Comparison of ENCODE assay signal across 9 mouse cellular contexts in genomic region chr13:51417796-51418195, GRCm38 (mm10). TPM values are rescaled to one million over a fixed set of nuclear protein-coding genes. Genes with fewer than 3 reads are reported as not detected.
DNase-seq lines count a peak whose midpoint lies in the region; ATAC-seq and TF ChIP-seq lines count a peak whose summit lies in the region.
"Had no signal": no experiment of that assay in that cellular context is flagged by ENCODE, and none has a peak within 500 bp of the region (broad histone marks: within the 10 kb centered on the region; RNA-seq: fewer than 3 reads in every experiment).

No protein-coding gene starts in this region.

- TF ChIP-seq CTCF in lung, adult 2 months (IDR thresholded peaks at IDR 0.05; ENCODE audit: insufficient read depth, low read length): no peak
- no peak for TF ChIP-seq CTCF in olfactory bulb, adult 2 months (IDR thresholded peaks at IDR 0.05; ENCODE audit: insufficient read depth, low read depth, low read length)

- H3K9ac ChIP-seq in lung, embryonic 15.5 days: peak overlapping the region; percentile 25
- H3K9ac ChIP-seq in heart, embryonic 13.5 days: peak overlapping the region; percentile 57

- no peaks in the 10 kb centered on the region for H3K27me3 ChIP-seq in lung, embryonic 15.5 days
- H3K27me3 ChIP-seq in heart, embryonic 13.5 days (replicated peaks): no peaks in the 10 kb centered on the region

- peaks cover 47% of the 10 kb centered on the region for H3K36me3 ChIP-seq in lung, embryonic 15.5 days
- H3K36me3 ChIP-seq in heart, embryonic 13.5 days: peaks cover 49% of the 10 kb centered on the region
- H3K36me3 ChIP-seq: G1E had no signal

- H3K4me2 ChIP-seq in lung, embryonic 15.5 days: peak overlapping the region; percentile 32; the same call in 1 of the 2 replicates
- H3K4me2 ChIP-seq in heart, embryonic 13.5 days: peak overlapping the region; percentile 51; the same call in 1 of the 2 replicates

- peak overlapping the region; percentile 48 for H3K27ac ChIP-seq in lung, embryonic 15.5 days
- H3K27ac ChIP-seq in heart, embryonic 13.5 days (replicated peaks): peak overlapping the region; percentile 61
- peak overlapping the region; percentile 50 for H3K27ac ChIP-seq in olfactory bulb, adult 2 months (ENCODE audit: insufficient read depth, low read depth, low read length)

- no peak for ATAC-seq in lung, embryonic 15.5 days (ENCODE audit: borderline replicate concordance, extremely low read depth, low FRiP score, low TSS enrichment)
- ATAC-seq in heart, embryonic 13.5 days (ENCODE audit: extremely low read depth, insufficient number of reproducible peaks, low FRiP score, low TSS enrichment): no peak
- ATAC-seq in erythroid progenitor cell, adult 5-6 weeks (replicated peaks; ENCODE audit: low FRiP score, poor library complexity, severe bottlenecking): no peak

- no peak for DNase-seq in lung, adult 2 months
- DNase-seq in kidney, postnatal 25 days: peak; percentile 40 to 68
- DNase-seq in adrenal gland, adult 18-20 months (ENCODE audit: low spot score in 2 of 2): no peak
- no peak for DNase-seq in embryo, embryonic 9.5 days (ENCODE audit: extremely low spot score)

- H3K4me3 ChIP-seq in lung, embryonic 15.5 days: no peak overlapping the region
- H3K4me3 ChIP-seq in lung, adult 2 months (replicated peaks; ENCODE audit: extremely low read depth, low read depth, low read length): no peak overlapping the region
- no peak overlapping the region for H3K4me3 ChIP-seq in heart, embryonic 13.5 days
- peak overlapping the region; percentile 15; the same call in 1 of the 2 replicates for H3K4me3 ChIP-seq in olfactory bulb, adult 2 months (ENCODE audit: insufficient read depth, low read depth, low read length)

- no peaks in the 10 kb centered on the region for H3K9me3 ChIP-seq in lung, embryonic 15.5 days
- H3K9me3 ChIP-seq in heart, embryonic 13.5 days: peaks cover 5% of the 10 kb centered on the region; the same call in 1 of the 2 replicates

- 39% methylated on average over 6 of the region's 6 CpGs for WGBS in lung, embryonic 15.5 days
- WGBS in lung, adult 2 months: 39% methylated on average over 6 of the region's 6 CpGs
- 61% methylated on average over 6 of the region's 6 CpGs for WGBS in heart, embryonic 13.5 days
- 34% methylated on average over 6 of the region's 6 CpGs for WGBS in olfactory bulb, adult 2 months

- TF ChIP-seq POLR2A in lung, adult 2 months (IDR thresholded peaks at IDR 0.05; ENCODE audit: borderline replicate concordance, extremely low read depth, low read depth, low read length): no peak
- no peak for TF ChIP-seq POLR2A in olfactory bulb, adult 2 months (IDR thresholded peaks at IDR 0.05; ENCODE audit: insufficient read depth, low read depth, low read length)

- H3K4me1 ChIP-seq in lung, embryonic 15.5 days: peaks cover 38% of the 10 kb centered on the region
- peaks cover 8% of the 10 kb centered on the region; the same call in 1 of the 2 replicates for H3K4me1 ChIP-seq in lung, adult 2 months (ENCODE audit: control insufficient read depth, insufficient read depth, low read length)
- peaks cover 25% of the 10 kb centered on the region for H3K4me1 ChIP-seq in heart, embryonic 13.5 days
- peaks cover 18% of the 10 kb centered on the region for H3K4me1 ChIP-seq in olfactory bulb, adult 2 months (ENCODE audit: control insufficient read depth, insufficient read depth, low read length)

RNA-seq across cellular contexts. Expression of gene S1pr3, which starts 9.4 kb away (rescaled TPM):
- 107 and 115 TPM in 2 replicates for polyA plus RNA-seq in lung, embryonic 15.5 days (2015; fragmentation: Nextera tagmentation; extraction: Ambion mirVana)
- polyA plus RNA-seq in lung, adult 2 months (2012; rRNA removed): 38.6 and 51.1 TPM in 2 replicates
- polyA plus RNA-seq in heart, embryonic 13.5 days (2015; fragmentation: Nextera tagmentation; extraction: Ambion mirVana): 19.3 and 24.0 TPM in 2 replicates
- polyA plus RNA-seq in olfactory bulb, adult 2 months (2012; ENCODE audit: insufficient read depth, insufficient read length, low replicate concordance, missing spikeins): not detected in 2 replicates
- 0.36 and 0.84 TPM in 2 replicates for total RNA-seq in erythroid progenitor cell, adult 5-6 weeks (2015; ENCODE audit: low replicate concordance)
- 0.13 TPM in 1 of 2 replicates, not detected in the other for total RNA-seq in erythroid progenitor cell, adult 5-6 weeks (2017; ENCODE audit: low replicate concordance)
- total RNA-seq in adrenal gland, adult 18-20 months (2021): 10 to 100 TPM in 1 of 2 experiments, 1 to 10 TPM in 1; 9.7 to 14.1 TPM
- polyA plus RNA-seq: G1E had no signal

Comparison
In these comparisons a context has a peak if more than half of its experiments do, and no peak if none do; other contexts are left out.
1. DNase-seq: peak in kidney, postnatal 25 days (2 of 2); none in lung, adult 2 months (single experiment), adrenal gland, adult 18-20 months (0 of 2) and embryo, embryonic 9.5 days (single experiment).
2. RNA of gene S1pr3, which starts 9.4 kb away (polyA plus RNA-seq): 107 to 115 TPM in lung, embryonic 15.5 days, 38.6 to 51.1 TPM in lung, adult 2 months and 19.3 to 24.0 TPM in heart, embryonic 13.5 days; not detected in olfactory bulb, adult 2 months; every median in the first group is over 10 times any median in the second.
3. Peak in every context shown above with its lines, with median percentiles within 50 percentile points of each other: H3K27ac ChIP-seq.